Mouse (Mus musculus): Measurements from ENCODE around the gene Kcnip1.

The Kcnip1 gene

DNA sequence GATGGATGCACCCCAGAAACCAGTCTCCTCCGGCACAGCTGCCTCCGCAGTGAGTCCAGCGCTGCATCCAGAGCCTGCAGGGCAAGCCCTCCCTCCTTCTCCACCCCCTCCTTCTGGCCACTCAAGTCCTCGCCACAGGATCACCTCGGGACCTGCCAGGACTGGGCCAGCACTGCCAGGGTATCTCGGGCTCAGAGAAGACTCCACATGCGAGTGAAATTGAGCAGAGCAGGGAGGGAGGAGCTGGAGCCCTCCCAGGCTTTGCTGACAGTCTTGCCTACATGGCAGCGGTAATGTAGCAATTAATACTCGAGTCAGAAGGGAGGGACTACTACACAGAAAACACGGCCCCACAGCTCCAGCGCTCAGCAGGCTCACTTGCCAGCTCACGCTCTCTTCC is at the start of gene Kcnip1:
Gene Kcnip1 (minus strand): TSS at position 215 of the 400 bp plus-strand sequence.
- peak; percentile 23 for DNase-seq

GRCm38 (mm10) chr11:34040061-34040460 is 47.1 kb upstream of the Kcnip1 start:
- DNase-seq = no peak

GRCm38 (mm10) chr11:34035909-34036658 is 43.1 kb upstream of the Kcnip1 start:
- DNase-seq = no peak

- DNase-seq = no peak
Observed at GRCm38 (mm10) chr11:34034794-34035193, 41.8 kb upstream of the Kcnip1 start.

DNA sequence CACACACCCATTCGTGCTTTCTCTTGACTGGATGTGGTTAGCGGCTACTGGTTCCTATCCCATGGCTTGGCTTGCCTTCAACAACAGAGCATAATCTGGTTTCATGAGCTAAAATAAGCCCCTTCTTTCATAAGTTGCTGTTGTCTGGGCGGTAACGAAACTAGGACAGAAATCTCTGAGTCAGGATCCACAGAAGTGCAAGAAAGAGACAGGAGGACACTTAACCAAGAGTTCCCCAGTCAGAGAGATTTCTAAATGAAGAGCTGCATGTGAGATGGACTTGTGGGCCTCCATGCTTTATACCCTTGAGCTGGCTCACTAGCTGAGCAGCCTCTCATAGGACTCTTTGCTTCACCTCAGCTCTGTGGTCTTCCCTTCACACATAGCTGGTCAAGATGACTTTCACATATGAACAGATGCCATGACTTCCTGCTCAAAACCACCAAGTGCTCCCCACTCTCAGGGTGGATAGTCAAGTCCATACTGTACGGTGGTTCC is 41.1 kb upstream of the Kcnip1 start:
- no peak for DNase-seq

DNA sequence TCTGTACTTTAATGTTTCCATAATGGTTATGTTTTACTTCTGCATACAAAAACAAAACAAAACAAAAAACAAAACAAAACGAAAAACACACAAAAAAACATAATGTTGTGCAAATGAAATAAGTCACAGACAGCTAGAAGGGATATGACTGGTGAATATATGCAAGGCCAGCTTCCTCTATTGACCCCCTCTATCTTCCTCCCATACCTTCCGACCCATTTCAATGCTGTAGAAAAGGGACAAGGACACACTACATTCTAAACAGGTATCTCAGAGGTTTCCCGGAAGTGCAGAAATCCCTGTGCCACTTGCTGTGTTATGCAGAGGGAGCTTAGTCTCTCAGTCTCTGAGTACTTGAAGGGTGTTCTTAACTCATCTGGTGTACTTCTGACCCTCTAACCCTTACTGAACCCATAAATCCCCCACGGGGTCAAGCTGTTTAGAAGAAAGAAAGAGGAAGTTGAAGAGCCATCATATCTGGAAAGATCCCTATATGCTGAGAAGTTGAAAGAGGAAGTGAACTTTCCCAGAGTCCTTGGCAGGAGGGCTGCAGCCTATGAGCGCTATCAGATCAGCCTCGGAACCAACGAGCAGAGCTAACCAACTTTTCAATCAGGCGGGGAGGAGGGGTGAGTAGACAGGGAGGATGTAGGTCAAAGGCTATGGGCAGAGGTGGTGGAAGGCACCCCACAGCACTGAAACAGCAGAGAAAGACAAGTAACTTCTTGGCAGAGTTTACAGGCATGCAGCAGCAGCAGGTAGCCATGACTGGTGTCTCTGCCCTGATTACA is 38.3 kb upstream of the Kcnip1 start:
- no peak for DNase-seq

DNA sequence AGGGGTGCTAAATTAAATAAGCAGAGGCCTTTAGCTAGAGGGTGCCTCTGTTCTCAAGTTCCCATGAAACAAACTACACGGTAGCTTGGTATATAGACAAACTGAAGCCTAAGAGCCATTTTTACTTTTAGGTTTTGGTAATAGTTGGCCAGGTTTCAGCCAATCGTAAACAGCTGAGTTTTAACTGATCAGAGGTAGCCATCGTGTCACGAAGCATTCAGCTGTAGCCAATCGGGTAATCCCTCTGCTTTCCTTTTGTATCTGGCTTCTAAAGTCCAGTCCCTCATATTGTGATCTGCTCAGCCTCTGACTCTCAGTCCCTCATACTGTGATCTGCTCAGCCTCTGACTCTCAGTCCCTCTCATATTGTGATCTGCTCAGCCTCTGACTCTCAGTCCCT is 36.7 kb upstream of the Kcnip1 start:
- no peak for DNase-seq

GRCm38 (mm10) chr11:34025091-34025490 is 32.1 kb upstream of the Kcnip1 start:
- DNase-seq = no peak

DNA sequence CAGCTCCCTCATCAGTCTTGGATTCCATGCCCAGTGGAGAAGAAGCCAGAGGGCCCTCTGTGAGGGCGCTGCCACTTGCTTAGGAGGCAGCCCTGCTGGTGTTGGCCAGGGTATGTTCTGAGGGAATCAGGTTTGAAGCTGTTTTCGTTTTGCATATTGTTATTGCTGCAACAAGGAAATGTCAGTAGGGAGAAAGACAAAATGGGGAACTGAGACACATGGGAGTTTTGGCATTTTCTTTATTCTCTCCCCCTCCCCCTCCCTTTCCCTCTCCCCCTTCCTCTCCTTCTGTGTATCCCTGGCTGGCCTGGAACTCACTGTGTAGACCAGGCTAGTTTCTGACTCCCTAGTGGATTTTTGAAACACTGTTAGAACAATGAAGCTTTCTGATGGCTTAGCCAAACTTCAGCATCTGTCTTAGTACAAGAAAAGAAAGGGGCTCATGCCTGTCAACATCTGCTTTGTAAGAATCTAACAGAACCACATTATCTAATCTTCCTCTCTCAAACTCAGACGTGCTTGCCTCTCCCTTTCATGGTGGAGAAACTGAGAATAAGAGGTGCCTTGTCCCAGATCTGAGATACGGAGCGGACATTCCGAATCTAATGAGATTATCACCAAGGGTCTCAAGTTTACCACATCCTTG is 19.2 kb upstream of the Kcnip1 start:
- no peak for DNase-seq

DNA sequence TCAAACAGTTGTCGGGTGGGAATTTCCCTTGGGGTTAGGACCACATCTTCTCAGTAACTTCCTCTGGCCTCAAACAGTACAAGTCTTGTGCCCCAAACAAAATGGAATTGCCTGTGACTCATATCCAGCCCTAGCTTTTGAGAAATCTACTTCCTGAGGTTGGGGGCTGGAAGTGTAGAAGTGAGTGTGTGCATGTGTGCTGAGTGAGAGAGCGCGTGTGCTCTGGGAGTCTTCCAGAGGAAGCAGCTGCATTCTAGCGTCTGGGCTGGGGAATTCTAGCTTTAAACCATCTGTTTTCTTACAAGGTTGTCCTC is 17.9 kb upstream of the Kcnip1 start:
- DNase-seq = no peak

GRCm38 (mm10) chr11:34010133-34010858 is 17.3 kb upstream of the Kcnip1 start:
- no peak for DNase-seq

DNA sequence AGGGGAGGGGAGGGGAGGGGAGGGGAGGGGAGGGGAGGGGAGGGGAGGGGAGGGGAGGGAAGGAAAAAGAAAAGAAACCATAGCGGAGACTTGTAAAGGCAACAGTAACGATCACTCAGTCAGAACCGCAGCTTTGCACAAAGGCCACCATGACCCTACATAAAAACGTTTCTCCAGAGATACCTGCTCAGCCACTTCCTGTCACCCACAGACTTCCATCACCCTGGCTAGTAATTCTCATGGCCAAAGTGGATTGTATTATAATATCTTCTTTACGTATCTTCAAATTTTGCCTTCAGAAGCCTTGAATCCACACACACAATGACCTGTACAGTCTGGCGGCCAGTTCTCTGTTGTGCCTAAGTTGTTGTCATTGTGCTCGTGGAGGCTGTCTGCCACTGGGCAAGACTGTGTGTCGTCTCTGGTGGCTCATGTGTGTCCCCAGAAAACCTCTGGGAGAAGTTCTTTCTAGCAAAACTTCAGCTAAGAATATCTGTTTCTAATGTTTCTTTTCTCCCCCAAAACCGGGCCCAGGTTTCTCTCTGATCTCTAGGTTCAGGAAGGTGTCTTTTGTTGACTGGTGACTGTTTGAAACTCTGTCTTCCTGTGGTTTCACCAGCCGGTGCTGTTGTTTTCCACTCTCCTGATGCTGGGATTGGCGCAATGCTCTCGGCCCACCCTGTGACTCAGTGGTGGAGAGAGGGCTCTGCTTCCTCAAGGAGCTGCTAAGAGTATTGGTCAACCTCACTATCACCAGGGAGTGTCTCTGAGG is 16.6 kb upstream of the Kcnip1 start:
- DNase-seq = no peak

DNA sequence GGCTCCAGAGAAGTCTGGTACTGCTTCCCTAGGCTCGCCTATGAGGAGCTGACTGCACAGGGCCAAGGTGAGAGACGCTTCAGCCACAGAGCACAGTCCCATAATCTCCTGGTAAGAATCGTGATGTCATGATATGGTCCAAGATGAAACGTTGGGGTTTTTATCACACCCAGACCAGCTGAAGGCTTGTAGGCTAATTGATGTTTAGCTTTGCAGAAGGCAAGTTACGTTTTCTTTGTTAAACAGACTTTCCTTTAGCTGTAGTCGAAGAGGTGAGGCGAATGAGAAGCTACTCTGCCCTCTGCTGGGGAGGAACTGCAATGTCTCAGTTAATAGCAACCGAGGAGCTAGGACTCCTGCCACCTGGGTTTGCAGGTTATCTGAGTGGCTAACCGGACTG is 15.8 kb upstream of the Kcnip1 start:
- peak; percentile 12 for DNase-seq

DNA sequence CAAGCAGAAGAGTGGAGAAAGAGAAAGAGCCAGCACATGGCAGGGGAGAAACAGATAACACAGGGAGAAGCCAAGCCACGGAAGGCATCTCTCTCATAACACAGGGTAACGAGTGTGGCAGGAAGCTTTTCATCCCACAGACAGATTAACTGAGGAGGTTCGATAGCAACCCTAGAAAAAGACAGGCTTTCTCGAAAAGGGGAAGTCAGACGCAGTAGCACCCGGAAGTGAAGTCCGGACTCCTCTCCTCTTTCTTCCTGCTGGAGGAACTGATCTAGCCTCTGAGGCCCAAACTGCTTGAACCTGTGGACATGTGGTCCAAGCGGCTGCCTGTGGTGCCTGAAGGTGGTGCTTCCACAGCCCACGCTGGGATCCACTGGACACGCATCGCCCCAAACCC is 15.3 kb upstream of the Kcnip1 start:
- DNase-seq = no peak

DNA sequence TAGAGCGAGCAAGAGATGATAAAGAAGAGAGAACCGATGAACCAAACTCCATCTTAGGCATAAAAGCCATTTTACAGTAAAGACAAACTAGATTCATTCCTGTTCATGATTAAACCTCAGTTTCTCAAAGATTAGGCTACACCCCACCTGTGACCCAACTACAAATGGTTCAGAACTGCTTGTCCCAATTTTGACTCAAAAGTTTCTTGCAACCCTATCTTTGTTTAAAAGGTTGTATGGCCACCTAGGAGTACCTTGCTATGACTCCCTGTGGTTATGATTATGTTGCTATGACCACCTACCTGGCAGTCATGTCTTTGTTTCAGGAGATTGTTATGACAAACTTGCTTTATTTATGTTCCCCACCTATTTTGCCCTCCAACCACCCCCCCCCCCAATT is 14.7 kb upstream of the Kcnip1 start:
- no peak for DNase-seq

- no peak for DNase-seq
Observed at GRCm38 (mm10) chr11:34002593-34002965, 9.6 kb upstream of the Kcnip1 start.

DNA sequence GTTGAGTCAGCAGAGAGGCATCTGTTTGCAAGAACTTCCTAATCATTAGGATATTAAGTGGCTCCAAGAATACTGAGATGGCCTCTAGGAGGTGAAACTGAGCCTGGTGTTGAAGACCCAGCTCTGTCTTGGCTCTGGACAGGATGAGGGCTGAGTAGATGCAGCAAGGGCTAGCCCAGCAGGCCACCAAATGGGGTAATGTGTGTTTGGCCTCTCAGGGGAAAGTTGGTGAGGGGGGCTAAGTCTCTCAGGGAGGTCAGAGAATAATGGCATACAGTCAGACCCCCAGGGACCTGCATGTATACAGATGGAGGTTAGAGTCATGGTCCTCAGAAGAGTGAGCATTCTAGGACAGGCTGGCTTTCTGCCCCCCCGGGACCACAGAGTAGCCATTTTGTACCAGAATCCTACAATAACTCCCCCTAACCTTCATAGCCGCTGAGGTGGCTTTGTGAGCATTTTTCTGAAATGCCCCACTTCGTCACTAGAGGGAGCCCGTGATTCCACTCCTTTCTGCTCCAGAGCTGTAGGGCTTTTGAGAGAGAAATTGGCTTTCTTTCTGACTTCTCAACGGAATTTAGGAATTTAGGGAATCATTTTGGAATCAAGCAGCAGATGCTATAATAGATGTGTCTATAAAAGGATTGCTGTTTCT is 9.1 kb upstream of the Kcnip1 start:
- no peak for DNase-seq

GRCm38 (mm10) chr11:34000416-34000815 is 7.5 kb upstream of the Kcnip1 start:
- DNase-seq = no peak

DNA sequence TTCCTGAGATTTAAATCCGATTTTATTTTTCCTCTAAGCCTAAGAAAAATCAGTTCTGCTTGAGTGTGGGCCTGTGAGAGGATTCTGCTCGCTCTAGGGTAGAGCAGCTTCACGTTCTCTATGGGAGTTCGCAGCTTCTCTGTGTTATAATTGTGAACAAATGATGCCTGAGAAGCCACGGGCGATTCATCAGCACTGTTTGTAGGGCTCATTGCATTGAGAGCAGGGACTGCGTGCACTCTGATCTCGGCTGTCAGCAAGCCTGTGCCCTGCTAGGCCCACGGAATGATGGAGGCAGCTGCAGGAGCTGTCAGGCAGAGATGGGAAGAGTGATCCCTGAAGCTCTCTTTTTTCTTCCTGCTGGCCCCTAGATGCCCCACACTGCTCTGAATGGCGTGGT is 5.3 kb upstream of the Kcnip1 start:
- no peak for DNase-seq

- no peak for DNase-seq
Observed at GRCm38 (mm10) chr11:33993496-33993895, 544 bp upstream of the Kcnip1 start.

- no peak for DNase-seq
Observed at GRCm38 (mm10) chr11:33990002-33990401, 3.0 kb downstream of the Kcnip1 start.

GRCm38 (mm10) chr11:33986525-33986924 is 6.4 kb downstream of the Kcnip1 start:
- no peak for DNase-seq

Measured in cerebellum, adult 9-11 months (tissue).